Mouse (Mus musculus) stomach, embryonic 15.5 days (tissue): ENCODE data around the gene Cep89. TPM values are rescaled to one million over a fixed set of nuclear protein-coding genes. Genes with fewer than 3 reads are reported as not detected.

Experiments
- ATAC-seq: fragments of 200-750 bp; cut with Nextera tagmentation; 2 replicates; pipeline ENCODE4 v1.8.0; 2017; ENCODE audit warnings: low read depth, moderate number of reproducible peaks, moderate TSS enrichment; ENCODE audit not compliant: insufficient read depth, low FRiP score
- H3K27ac ChIP-seq: fragments of 300-500 bp; sonication (generic); 2 replicates; pipeline ENCODE4 v1.5.1; 2015; ENCODE audit warnings: mild to moderate bottlenecking, inconsistent platforms
- H3K27me3 ChIP-seq: fragments of 300-500 bp; sonication (generic); replicated peaks from 2 replicates; pipeline ENCODE4 v1.6.1; 2015; ENCODE audit warnings: inconsistent platforms
- H3K36me3 ChIP-seq: fragments of 300-500 bp; sonication (generic); 2 replicates; pipeline ENCODE4 v1.6.1; 2015; ENCODE audit warnings: inconsistent platforms
- H3K4me1 ChIP-seq: fragments of 300-500 bp; sonication (generic); 2 replicates; pipeline ENCODE4 v1.6.1; 2015; ENCODE audit warnings: inconsistent platforms
- H3K4me2 ChIP-seq: fragments of 300-500 bp; sonication (generic); 2 replicates; pipeline ENCODE4 v1.6.1; 2015; ENCODE audit warnings: mild to moderate bottlenecking, inconsistent platforms
- H3K4me3 ChIP-seq: fragments of 300-500 bp; sonication (generic); replicated peaks from 2 replicates; pipeline ENCODE4 v1.5.1; 2015; ENCODE audit warnings: inconsistent platforms
- H3K9ac ChIP-seq: fragments of 300-500 bp; sonication (generic); 2 replicates; pipeline ENCODE4 v1.6.1; 2015; ENCODE audit warnings: inconsistent platforms
- H3K9me3 ChIP-seq: fragments of 300-500 bp; sonication (generic); 2 replicates; pipeline ENCODE4 v1.6.1; 2016; ENCODE audit warnings: inconsistent platforms
- WGBS: fragments of 180-500 bp; shearing (Covaris S2); methylation state at CpG from one replicate; pipeline ENCODE4 v1.1.7; 2015; 5-methylcytosine and 5-hydroxymethylcytosine counted together
- polyA plus RNA-seq: library from polyadenylated mRNA; unstranded; fragments of >200 nt; fragmentation: Nextera tagmentation; extraction: Ambion mirVana; gene quantifications from 2 replicates; pipeline ENCODE4 v1.2.1, GENCODE M21; 2015

Cep89 gene
- polyA plus RNA-seq = 45.4 and 49.3 TPM in 2 replicates

- peak within 1 kb of the TSS; percentile 85 for H3K4me2 ChIP-seq
- H3K9me3 ChIP-seq = no peaks in the 10 kb centered on the region
- no peaks in the 10 kb centered on the region for H3K27me3 ChIP-seq
- peak; percentile 96 for ATAC-seq
- H3K4me3 ChIP-seq = peak within 1 kb of the TSS; percentile 71
- H3K36me3 ChIP-seq = peaks cover 3% of the 10 kb centered on the region; the same call in 1 of the 2 replicates
- WGBS = under 1% methylated on average over 28 of the region's 28 CpGs
- H3K4me1 ChIP-seq = peaks cover 16% of the 10 kb centered on the region
- H3K27ac ChIP-seq = peak within 1 kb of the TSS; percentile 12; the same call in 1 of the 2 replicates
- H3K9ac ChIP-seq = peak within 1 kb of the TSS; percentile 69
Observed at GRCm38 (mm10) chr7:35396542-35397168, at the start of gene Cep89, which contains the start of gene Faap24. Gene Cep89 (plus strand): TSS chr7:35397035. Gene Faap24 (minus strand): TSS chr7:35396836.

- Histone ChIP-seq H3K9ac (no peak overlapping the region), H3K27ac (peak overlapping the region; percentile 69), H3K9me3 (no peaks in the 10 kb centered on the region), H3K4me1 (peaks cover 7% of the 10 kb centered on the region; the same call in 1 of the 2 replicates), H3K27me3 (no peaks in the 10 kb centered on the region), H3K4me3 (no peak overlapping the region), H3K36me3 (no peaks in the 10 kb centered on the region), H3K4me2 (no peak overlapping the region)
- peak; percentile 75 for ATAC-seq
- WGBS = 46% methylated on average over 17 of the region's 18 CpGs
Observed at GRCm38 (mm10) chr7:35347918-35348700, 48.7 kb upstream of the Cep89 start.

DNA sequence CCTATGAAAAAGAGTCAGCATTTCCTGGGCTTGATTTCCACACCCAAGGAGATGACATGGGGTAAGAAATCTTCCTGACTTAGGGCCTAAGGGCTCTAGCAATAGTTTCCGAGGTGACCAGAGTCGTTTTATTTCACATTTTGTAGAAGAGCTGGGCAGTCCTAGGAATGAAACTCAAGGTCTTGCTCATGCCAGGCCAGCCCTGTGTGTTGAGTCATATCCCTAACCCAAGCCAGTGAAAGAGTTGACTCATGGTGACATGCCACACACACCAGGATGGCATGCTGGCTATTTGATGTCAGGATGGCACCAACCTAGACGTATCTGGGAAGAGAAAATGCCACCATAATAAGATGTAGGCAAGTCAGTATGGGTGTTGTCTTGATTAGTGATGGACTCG lies 47.8 kb upstream of the Cep89 start:
- H3K36me3 ChIP-seq = no peaks in the 10 kb centered on the region
- WGBS = 87% methylated on average over 4 of the region's 4 CpGs
- no peak for ATAC-seq
- no peak overlapping the region for H3K4me2 ChIP-seq
- H3K9ac ChIP-seq = no peak overlapping the region
- no peaks in the 10 kb centered on the region for H3K9me3 ChIP-seq
- peaks cover 7% of the 10 kb centered on the region; the same call in 1 of the 2 replicates for H3K4me1 ChIP-seq
- no peak overlapping the region for H3K4me3 ChIP-seq
- no peaks in the 10 kb centered on the region for H3K27me3 ChIP-seq
- H3K27ac ChIP-seq = peak overlapping the region; percentile 36; the same call in 1 of the 2 replicates

DNA sequence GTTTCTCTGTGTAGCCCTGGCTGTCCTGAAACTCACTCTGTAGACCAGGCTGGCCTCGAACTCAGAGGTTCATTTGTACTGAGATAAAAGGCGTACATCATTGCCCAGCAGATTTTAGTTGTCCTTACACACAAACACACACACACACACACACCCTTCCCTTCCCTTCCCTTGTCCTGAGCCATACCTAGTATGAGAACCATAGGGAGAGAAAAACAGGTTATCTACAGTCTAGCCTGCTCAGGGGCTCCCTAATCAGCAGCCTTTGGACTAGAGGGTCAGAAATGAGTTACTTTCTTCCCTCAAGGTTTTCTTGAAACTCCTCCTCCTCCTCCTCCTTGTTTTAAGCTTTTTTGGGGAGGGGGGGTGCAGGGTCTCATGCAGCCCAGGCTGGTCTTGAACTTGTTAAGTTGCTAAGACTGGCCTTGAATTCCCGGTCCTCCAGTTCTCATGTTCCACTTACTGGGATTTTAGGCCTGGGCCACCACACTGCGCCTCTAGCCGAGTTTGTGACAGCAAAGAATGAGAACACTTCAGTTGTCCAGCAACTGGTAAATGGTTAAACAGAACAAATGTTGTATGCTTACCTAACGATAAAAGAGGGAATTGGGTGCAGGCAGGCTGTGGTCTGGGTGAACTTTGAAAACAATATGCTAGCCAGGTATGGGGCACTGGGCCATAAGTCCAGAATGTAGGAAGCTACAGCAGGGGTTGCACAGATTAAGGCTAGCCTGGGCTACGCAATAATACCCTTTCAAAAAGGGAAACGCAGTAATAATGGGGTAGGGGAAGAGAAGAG lies 46.8 kb upstream of the Cep89 start:
- 71% methylated on average over 8 of the region's 8 CpGs for WGBS
- Histone ChIP-seq H3K4me2 (no peak overlapping the region), H3K27me3 (no peaks in the 10 kb centered on the region), H3K9ac (no peak overlapping the region), H3K36me3 (no peaks in the 10 kb centered on the region), H3K27ac (peak overlapping the region; percentile 72), H3K4me1 (peaks cover 7% of the 10 kb centered on the region; the same call in 1 of the 2 replicates), H3K9me3 (no peaks in the 10 kb centered on the region), H3K4me3 (no peak overlapping the region)
- ATAC-seq = peak; percentile 57; the same call in 1 of the 2 replicates

DNA sequence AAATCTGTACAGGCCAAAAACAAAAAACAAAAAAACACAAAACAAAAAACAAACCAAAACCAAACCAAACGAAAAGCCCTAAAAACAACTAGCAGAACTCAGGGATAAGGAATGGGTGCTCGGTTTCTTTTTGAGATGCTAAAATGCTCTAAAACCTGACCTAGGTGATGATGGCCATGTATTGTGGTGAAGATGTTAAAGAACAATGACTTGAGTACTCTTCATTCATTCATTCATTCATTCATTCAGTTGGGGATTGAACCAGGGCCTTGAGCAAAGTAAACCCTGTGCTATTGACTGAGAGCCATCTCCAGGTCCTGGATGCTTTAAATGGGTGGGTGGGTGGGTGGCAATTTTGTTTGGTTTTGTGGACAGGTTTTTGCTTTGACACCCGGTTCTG lies 45.7 kb upstream of the Cep89 start:
- ATAC-seq = no peak
- Histone ChIP-seq H3K36me3 (no peaks in the 10 kb centered on the region), H3K4me1 (peaks cover 7% of the 10 kb centered on the region; the same call in 1 of the 2 replicates), H3K27me3 (no peaks in the 10 kb centered on the region), H3K4me3 (no peak overlapping the region), H3K9ac (no peak overlapping the region), H3K4me2 (no peak overlapping the region), H3K9me3 (no peaks in the 10 kb centered on the region), H3K27ac (peak overlapping the region; percentile 72; the same call in 1 of the 2 replicates)
- 78% methylated on average over 3 of the region's 3 CpGs for WGBS

DNA sequence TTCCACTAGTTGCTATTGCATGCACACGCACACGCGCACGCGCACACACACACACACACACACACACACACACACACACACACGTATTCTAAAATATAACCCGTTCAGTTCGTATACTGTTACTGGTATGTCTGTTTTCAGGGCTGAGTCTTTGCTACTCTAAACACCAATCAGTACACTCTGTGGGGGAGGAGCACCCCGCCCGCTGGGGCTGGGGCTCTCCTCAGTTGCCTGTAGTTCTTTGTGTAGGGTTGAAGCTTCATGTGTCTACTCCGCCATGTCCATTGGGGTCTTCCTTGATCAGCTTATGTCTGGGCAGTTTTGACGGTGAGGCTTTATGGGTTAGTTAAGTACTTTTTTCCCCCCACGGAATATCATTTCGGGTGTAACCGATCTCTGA lies 43.5 kb upstream of the Cep89 start:
- WGBS = 93% methylated on average over 15 of the region's 15 CpGs
- H3K27ac ChIP-seq = no peak overlapping the region
- H3K4me2 ChIP-seq = no peak overlapping the region
- H3K4me1 ChIP-seq = peaks cover 3% of the 10 kb centered on the region; the same call in 1 of the 2 replicates
- no peaks in the 10 kb centered on the region for H3K36me3 ChIP-seq
- no peak for ATAC-seq
- no peaks in the 10 kb centered on the region for H3K27me3 ChIP-seq
- no peak overlapping the region for H3K4me3 ChIP-seq
- H3K9me3 ChIP-seq = no peaks in the 10 kb centered on the region
- H3K9ac ChIP-seq = no peak overlapping the region

DNA sequence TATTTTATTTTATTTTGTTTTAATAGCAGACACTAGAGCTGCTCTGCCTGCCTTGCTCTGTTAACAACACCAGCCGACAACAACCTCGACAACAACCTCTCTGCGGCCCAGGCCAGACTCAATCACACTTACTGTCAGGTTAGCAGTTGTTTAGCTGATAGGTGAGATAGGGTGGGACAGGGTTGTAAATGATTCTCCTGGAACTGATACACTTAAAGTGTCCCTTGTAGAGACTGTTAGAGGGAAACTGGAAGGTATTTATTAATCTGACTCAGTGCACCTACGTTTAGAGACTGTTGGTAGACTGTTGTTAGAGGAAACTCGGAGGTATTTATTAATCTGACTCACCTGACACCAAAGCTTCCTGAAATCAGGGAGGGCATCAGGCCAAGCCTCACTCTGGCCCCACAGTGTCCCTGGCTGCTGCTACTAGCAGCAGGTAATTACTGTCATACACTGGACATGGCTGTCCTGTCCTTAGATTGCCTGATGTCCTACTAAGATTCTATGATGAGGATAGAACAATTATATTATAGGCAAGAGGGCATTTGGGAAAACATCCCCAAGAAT lies 41.4 kb upstream of the Cep89 start:
- Histone ChIP-seq H3K36me3 (no peaks in the 10 kb centered on the region), H3K27me3 (no peaks in the 10 kb centered on the region), H3K27ac (peak overlapping the region; percentile 21; the same call in 1 of the 2 replicates), H3K9me3 (no peaks in the 10 kb centered on the region), H3K4me3 (no peak overlapping the region), H3K4me2 (no peak overlapping the region), H3K4me1 (peaks cover 3% of the 10 kb centered on the region; the same call in 1 of the 2 replicates), H3K9ac (no peak overlapping the region)
- 37% methylated on average over 5 of the region's 5 CpGs for WGBS
- no peak for ATAC-seq

DNA sequence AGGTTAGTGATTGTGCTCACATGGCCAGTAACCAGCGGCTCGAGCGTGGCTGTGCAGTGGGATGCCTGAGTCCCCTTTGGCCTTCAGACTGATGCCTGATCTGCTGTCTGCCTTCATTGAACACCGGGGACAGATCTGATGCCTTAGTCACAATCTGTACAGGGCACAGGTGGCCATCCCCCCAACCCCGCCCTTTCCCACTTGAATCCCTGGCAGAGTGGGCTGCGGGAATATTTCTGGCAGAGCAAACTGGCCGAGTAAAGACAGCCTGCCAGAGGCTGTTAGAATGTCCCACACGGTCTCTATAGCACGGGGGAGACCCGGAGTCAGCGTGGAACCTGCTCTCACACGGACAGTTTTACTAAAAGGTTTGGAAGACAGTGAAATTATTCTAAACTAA lies 39.2 kb upstream of the Cep89 start:
- H3K36me3 ChIP-seq = no peaks in the 10 kb centered on the region
- 83% methylated on average over 12 of the region's 12 CpGs for WGBS
- H3K27ac ChIP-seq = no peak overlapping the region
- H3K9ac ChIP-seq = no peak overlapping the region
- H3K4me2 ChIP-seq = no peak overlapping the region
- 0 out of 2 replicates have a peak, but pooled peaks cover 4% of the 10 kb centered on the region for H3K4me1 ChIP-seq
- no peak for ATAC-seq
- H3K27me3 ChIP-seq = no peaks in the 10 kb centered on the region
- no peak overlapping the region for H3K4me3 ChIP-seq
- H3K9me3 ChIP-seq = no peaks in the 10 kb centered on the region

GRCm38 (mm10) chr7:35362253-35362652 lies 34.6 kb upstream of the Cep89 start:
- WGBS = 53% methylated on average over 5 of the region's 5 CpGs
- Histone ChIP-seq H3K36me3 (no peaks in the 10 kb centered on the region), H3K4me2 (no peak overlapping the region), H3K27me3 (no peaks in the 10 kb centered on the region), H3K9ac (no peak overlapping the region), H3K9me3 (no peaks in the 10 kb centered on the region), H3K4me3 (no peak overlapping the region), H3K27ac (no peak overlapping the region), H3K4me1 (0 out of 2 replicates have a peak, but pooled peaks cover 6% of the 10 kb centered on the region)
- ATAC-seq = no peak

- WGBS = 49% methylated on average over 5 of the region's 5 CpGs
- Histone ChIP-seq H3K27me3 (no peaks in the 10 kb centered on the region), H3K9me3 (no peaks in the 10 kb centered on the region), H3K36me3 (no peaks in the 10 kb centered on the region), H3K4me3 (no peak overlapping the region), H3K9ac (no peak overlapping the region), H3K4me2 (no peak overlapping the region), H3K27ac (no peak overlapping the region), H3K4me1 (0 out of 2 replicates have a peak, but pooled peaks cover 6% of the 10 kb centered on the region)
- peak; percentile 54; the same call in 1 of the 2 replicates for ATAC-seq
Observed at GRCm38 (mm10) chr7:35362868-35363267, 34.0 kb upstream of the Cep89 start.
